Mouse (Mus musculus): ENCODE measurements around the gene Exoc3l4. TPM values are rescaled to one million over a fixed set of nuclear protein-coding genes. Genes with fewer than 3 reads are reported as not detected.

The Exoc3l4 gene
- total RNA-seq, 2 experiments from 2014 or later, result 0.56 to 1.5 TPM

GRCm38 (mm10) chr12:111430049-111430867 lies 13.4 kb downstream of the Exoc3l4 start:
- peak; percentile 73 for DNase-seq
- H3K27ac ChIP-seq, result peak overlapping the region; percentile 87
- no peak for TF ChIP-seq CTCF (IDR thresholded peaks at IDR 0.05)
- intact Hi-C loops (cut with DNase I), result no loop called here
- H3K4me3 ChIP-seq, result peak overlapping the region; percentile 71

- intact Hi-C loops (cut with DNase I), result no loop called here
- Histone ChIP-seq H3K27ac (peak overlapping the region; percentile 87), H3K4me3 (peak overlapping the region; percentile 71)
- no peak for TF ChIP-seq CTCF (IDR thresholded peaks at IDR 0.05)
- DNase-seq, result peak; percentile 74
Measured at GRCm38 (mm10) chr12:111430868-111431817, 14.3 kb downstream of the Exoc3l4 start.

GRCm38 (mm10) chr12:111432097-111432496 lies 15.3 kb downstream of the Exoc3l4 start:
- intact Hi-C loops (cut with DNase I), result no loop called here
- H3K27ac ChIP-seq, result peak overlapping the region; percentile 87
- no peak for DNase-seq

GRCm38 (mm10) chr12:111432751-111433331 lies 16.0 kb downstream of the Exoc3l4 start:
- Histone ChIP-seq H3K27ac (peak overlapping the region; percentile 87), H3K4me3 (no peak overlapping the region)
- intact Hi-C loops (cut with DNase I), result no loop called here
- no peak for TF ChIP-seq CTCF (IDR thresholded peaks at IDR 0.05)
- no peak for DNase-seq

More at GRCm38 (mm10) chr12:111432097-111432496, 15.3 kb downstream of the Exoc3l4 start:
- no peak overlapping the region for H3K4me3 ChIP-seq
- no peak for TF ChIP-seq CTCF (IDR thresholded peaks at IDR 0.05)

GRCm38 (mm10) chr12:111434164-111434744 lies 17.4 kb downstream of the Exoc3l4 start:
- no peak for TF ChIP-seq CTCF (IDR thresholded peaks at IDR 0.05)
- intact Hi-C loops (cut with DNase I), result no loop called here

GRCm38 (mm10) chr12:111434745-111435327 lies 18.0 kb downstream of the Exoc3l4 start:
- DNase-seq, result no peak
- Histone ChIP-seq H3K27ac (peak overlapping the region; percentile 79), H3K4me3 (no peak overlapping the region)
- TF ChIP-seq CTCF (IDR thresholded peaks at IDR 0.05), result no peak
- intact Hi-C loops (cut with DNase I), result no loop called here

More at GRCm38 (mm10) chr12:111434164-111434744, 17.4 kb downstream of the Exoc3l4 start:
- Histone ChIP-seq H3K27ac (peak overlapping the region; percentile 51), H3K4me3 (no peak overlapping the region)
- no peak for DNase-seq

- TF ChIP-seq CTCF (IDR thresholded peaks at IDR 0.05), result no peak
- H3K27ac ChIP-seq, result peak overlapping the region; percentile 79
- intact Hi-C loops (cut with DNase I), result no loop called here
Measured at GRCm38 (mm10) chr12:111436170-111436569, 19.4 kb downstream of the Exoc3l4 start.

GRCm38 (mm10) chr12:111436640-111437039 lies 19.8 kb downstream of the Exoc3l4 start:
- H3K27ac ChIP-seq, result peak overlapping the region; percentile 79
- intact Hi-C loops (cut with DNase I), result no loop called here
- DNase-seq, result peak; percentile 72

More at GRCm38 (mm10) chr12:111436170-111436569, 19.4 kb downstream of the Exoc3l4 start:
- no peak for DNase-seq
- no peak overlapping the region for H3K4me3 ChIP-seq

GRCm38 (mm10) chr12:111437222-111437900 lies 20.5 kb downstream of the Exoc3l4 start:
- TF ChIP-seq CTCF (IDR thresholded peaks at IDR 0.05), result no peak
- peak overlapping the region; percentile 79 for H3K27ac ChIP-seq

More at GRCm38 (mm10) chr12:111436640-111437039, 19.8 kb downstream of the Exoc3l4 start:
- no peak overlapping the region for H3K4me3 ChIP-seq
- no peak for TF ChIP-seq CTCF (IDR thresholded peaks at IDR 0.05)

GRCm38 (mm10) chr12:111438850-111439249 lies 22.0 kb downstream of the Exoc3l4 start:
- intact Hi-C loops (cut with DNase I), result no loop called here
- Histone ChIP-seq H3K4me3 (no peak overlapping the region), H3K27ac (no peak overlapping the region)
- DNase-seq, result no peak
- TF ChIP-seq CTCF (IDR thresholded peaks at IDR 0.05), result no peak

More at GRCm38 (mm10) chr12:111437222-111437900, 20.5 kb downstream of the Exoc3l4 start:
- H3K4me3 ChIP-seq, result no peak overlapping the region
- DNase-seq, result no peak
- intact Hi-C loops (cut with DNase I), result no loop called here

Data from gastrocnemius, adult 2 months (tissue).